ENCODE assay signal across 8 mouse cellular contexts in genomic region chr4:155561661-155562442, GRCm38 (mm10). TPM values are rescaled to one million over a fixed set of nuclear protein-coding genes. Genes with fewer than 3 reads are reported as not detected.
DNase-seq lines count a peak whose midpoint lies in the region; ATAC-seq lines count a peak whose summit lies in the region.

Gene Nadk (plus strand): TSS chr4:155562378.

- peaks cover 34% of the 10 kb centered on the region for H3K4me1 ChIP-seq in intestine, embryonic 14.5 days (replicated peaks; ENCODE audit: control insufficient read depth, insufficient read depth, low read length)
- peaks cover 39% of the 10 kb centered on the region for H3K4me1 ChIP-seq in lung, embryonic 16.5 days (replicated peaks; ENCODE audit: control insufficient read depth, insufficient read depth, low read length)

- H3K27ac ChIP-seq in intestine, embryonic 14.5 days (ENCODE audit: low read depth): peak within 1 kb of the TSS; percentile 79
- H3K27ac ChIP-seq in lung, embryonic 16.5 days (ENCODE audit: low read length): peak within 1 kb of the TSS; percentile 90

- DNase-seq in urinary bladder, adult 2 months (ENCODE audit: low spot score): no peak
- DNase-seq in urinary bladder, postnatal 25 days (ENCODE audit: low spot score): no peak
- peak; percentile 66 for DNase-seq in cerebellum, adult 9-10 months
- DNase-seq in gastrocnemius, postnatal 36 days: peak in 1 of 2 experiments; percentile 31
- peak; percentile 67 for DNase-seq in intestine, embryonic 14.5 days (ENCODE audit: low spot score)
- peak; percentile 54 for DNase-seq in skeletal muscle tissue, adult 2 months (ENCODE audit: low read depth, low spot score)
- DNase-seq in ovary, adult 18-20 months (ENCODE audit: low spot score): no peak

- no peaks in the 10 kb centered on the region for H3K9me3 ChIP-seq in intestine, embryonic 14.5 days (ENCODE audit: control insufficient read depth, low read length)
- H3K9me3 ChIP-seq in lung, embryonic 16.5 days (ENCODE audit: control insufficient read depth, low read length): no peaks in the 10 kb centered on the region

- H3K27me3 ChIP-seq in intestine, embryonic 14.5 days (replicated peaks; ENCODE audit: control insufficient read depth, insufficient read depth, low read length): no peaks in the 10 kb centered on the region
- no peaks in the 10 kb centered on the region for H3K27me3 ChIP-seq in lung, embryonic 16.5 days (ENCODE audit: control insufficient read depth, insufficient read depth, low read depth, low read length)

- WGBS in intestine, embryonic 14.5 days: 69% methylated on average over 7 of the region's 7 CpGs
- 47% methylated on average over 7 of the region's 7 CpGs for WGBS in lung, embryonic 16.5 days

- H3K9ac ChIP-seq in intestine, embryonic 14.5 days (ENCODE audit: low read length): peak within 1 kb of the TSS; percentile 29
- peak within 1 kb of the TSS; percentile 62 for H3K9ac ChIP-seq in lung, embryonic 16.5 days (ENCODE audit: low read length)

- intact Hi-C loops in gastrocnemius, postnatal 36 days (cut with DNase I): loop anchor here (2.0 kb wide), 1 partner anchor 71 kb away; the partner anchor contains the start of gene Gnb1

- H3K4me3 ChIP-seq in intestine, embryonic 14.5 days (ENCODE audit: low read depth, low read length): peak within 1 kb of the TSS; percentile 27
- H3K4me3 ChIP-seq in lung, embryonic 16.5 days (ENCODE audit: low read length): peak within 1 kb of the TSS; percentile 84

- peaks cover 42% of the 10 kb centered on the region for H3K36me3 ChIP-seq in intestine, embryonic 14.5 days (ENCODE audit: control insufficient read depth, insufficient read depth, low read length)
- H3K36me3 ChIP-seq in lung, embryonic 16.5 days (ENCODE audit: control insufficient read depth, insufficient read depth, low read length): peaks cover 33% of the 10 kb centered on the region

- no peak for ATAC-seq in intestine, embryonic 14.5 days (replicated peaks; ENCODE audit: low FRiP score, low TSS enrichment, low read depth)
- ATAC-seq in lung, embryonic 16.5 days (ENCODE audit: low read depth): no peak

- peak within 1 kb of the TSS; percentile 55 for H3K4me2 ChIP-seq in intestine, embryonic 14.5 days (ENCODE audit: low read length)
- H3K4me2 ChIP-seq in lung, embryonic 16.5 days (ENCODE audit: low read depth, low read length): peak within 1 kb of the TSS; percentile 77

RNA-seq across cellular contexts. Expression of gene Nadk, which starts in this region (rescaled TPM):
- polyA plus RNA-seq in urinary bladder, adult 2 months (2012; rRNA removed): 110 and 118 TPM in 2 replicates
- total RNA-seq in gastrocnemius, postnatal 36 days (2021): 10 to 100 TPM; 16.6 to 16.9 TPM
- polyA plus RNA-seq in intestine, embryonic 14.5 days (2014; fragmentation: Nextera tagmentation; extraction: Ambion mirVana): 93.6 and 99.6 TPM in 2 replicates
- 71.9 and 76.3 TPM in 2 replicates for polyA plus RNA-seq in lung, embryonic 16.5 days (2015; fragmentation: Nextera tagmentation; extraction: Ambion mirVana)

Comparison
In these comparisons a context has a peak if more than half of its experiments do, and no peak if none do; other contexts are left out.
1. DNase-seq: peak in cerebellum, adult 9-10 months (single experiment), intestine, embryonic 14.5 days (single experiment) and skeletal muscle tissue, adult 2 months (single experiment); none in urinary bladder, adult 2 months (single experiment), urinary bladder, postnatal 25 days (single experiment) and ovary, adult 18-20 months (single experiment).